In the genomic region with DNA sequence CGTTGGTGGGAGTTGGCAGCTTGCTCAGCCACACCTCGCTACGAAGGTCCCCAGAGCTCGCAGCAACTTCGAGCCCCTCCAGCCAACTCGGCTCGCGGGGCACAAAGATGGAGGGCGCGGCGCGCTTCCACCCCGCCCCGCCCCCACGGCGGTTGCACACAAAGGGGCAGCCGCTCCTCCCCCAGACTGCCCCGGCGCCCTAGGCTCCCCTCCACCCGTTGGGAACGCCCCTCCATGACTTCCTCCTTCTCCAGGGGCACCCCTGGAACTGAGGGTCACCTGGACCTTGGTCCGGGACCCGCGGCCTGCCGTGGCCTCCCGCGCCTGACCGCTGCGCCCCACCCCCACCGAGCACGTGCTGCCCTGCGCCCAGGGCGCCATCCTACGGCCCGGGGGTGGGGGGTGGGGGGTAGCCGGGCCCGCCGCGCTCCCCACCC, we compare ENCODE assay signal across 8 mouse cellular contexts. TPM values are rescaled to one million over a fixed set of nuclear protein-coding genes. Genes with fewer than 3 reads are reported as not detected.
DNase-seq lines count a peak whose midpoint lies in the region; ATAC-seq and TF ChIP-seq lines count a peak whose summit lies in the region.

No protein-coding gene starts in this region.

- peak; percentile 10; the same call in 1 of the 2 replicates for ATAC-seq in forebrain, embryonic 12.5 days (ENCODE audit: low FRiP score)
- ATAC-seq in kidney, embryonic 16.5 days (ENCODE audit: low FRiP score, low TSS enrichment), result peak; percentile 37

- no peak overlapping the region for H3K27ac ChIP-seq in layer of hippocampus, adult 2 months
- peak overlapping the region; percentile 98 for H3K27ac ChIP-seq in forebrain, embryonic 12.5 days
- peak overlapping the region; percentile 96 for H3K27ac ChIP-seq in kidney, embryonic 16.5 days (ENCODE audit: low read length)

- peak overlapping the region; percentile 89 for H3K4me2 ChIP-seq in forebrain, embryonic 12.5 days
- peak overlapping the region; percentile 92 for H3K4me2 ChIP-seq in kidney, embryonic 16.5 days (replicated peaks; ENCODE audit: low read depth, low read length)

- peak overlapping the region; percentile 96 for H3K9ac ChIP-seq in forebrain, embryonic 12.5 days
- peak overlapping the region; percentile 92 for H3K9ac ChIP-seq in kidney, embryonic 16.5 days (replicated peaks; ENCODE audit: low read length)

- H3K9me3 ChIP-seq in forebrain, embryonic 12.5 days, result no peaks in the 10 kb centered on the region
- H3K9me3 ChIP-seq in kidney, embryonic 16.5 days (ENCODE audit: low read length), result no peaks in the 10 kb centered on the region

- peaks cover 45% of the 10 kb centered on the region for H3K4me1 ChIP-seq in forebrain, embryonic 12.5 days
- H3K4me1 ChIP-seq in kidney, embryonic 16.5 days (ENCODE audit: insufficient read depth, low read length), result peaks cover 47% of the 10 kb centered on the region

- DNase-seq in layer of hippocampus, adult 2 months (ENCODE audit: low spot score in 2 of 2), result no peak
- no peak for DNase-seq in layer of hippocampus, adult 11-12 months (ENCODE audit: low spot score)
- peak; percentile 78 to 82 for DNase-seq in lung, postnatal 4 days
- DNase-seq in spleen, adult 18-20 months, result peak; percentile 45 to 54
- no peak for DNase-seq in frontal cortex, postnatal 25 days (ENCODE audit: low spot score in 2 of 2)
- DNase-seq in cerebellum, postnatal 36 days, result no peak

- peaks cover 4% of the 10 kb centered on the region for H3K27me3 ChIP-seq in forebrain, embryonic 12.5 days
- no peaks in the 10 kb centered on the region for H3K27me3 ChIP-seq in kidney, embryonic 16.5 days (ENCODE audit: insufficient read depth, low read length)

- H3K4me3 ChIP-seq in layer of hippocampus, adult 2 months, result peak overlapping the region; percentile 93; the same call in 1 of the 2 replicates
- peak overlapping the region; percentile 72 for H3K4me3 ChIP-seq in forebrain, embryonic 12.5 days (replicated peaks)
- peak overlapping the region; percentile 80 for H3K4me3 ChIP-seq in kidney, embryonic 16.5 days (ENCODE audit: low read length)

- 1% methylated on average over 20 of the region's 39 CpGs for WGBS in forebrain, embryonic 12.5 days
- WGBS in kidney, embryonic 16.5 days, result 2% methylated on average over 30 of the region's 39 CpGs

- no peak for TF ChIP-seq CTCF in layer of hippocampus, adult 2 months (conservative IDR thresholded peaks at IDR 0.05)

- H3K36me3 ChIP-seq in forebrain, embryonic 12.5 days (replicated peaks), result no peaks in the 10 kb centered on the region
- no peaks in the 10 kb centered on the region for H3K36me3 ChIP-seq in kidney, embryonic 16.5 days (ENCODE audit: insufficient read depth, low read length)

RNA-seq across cellular contexts. Expression of a gene that starts 1.2 kb away (rescaled TPM):
- 10 to 100 TPM; 30.5 to 38.2 TPM for total RNA-seq in layer of hippocampus, adult 2 months (2021)
- polyA plus RNA-seq in forebrain, embryonic 12.5 days (2016; fragmentation: Nextera tagmentation; extraction: Ambion mirVana), result 214 and 228 TPM in 2 replicates
- 257 and 279 TPM in 2 replicates for polyA plus RNA-seq in kidney, embryonic 16.5 days (2015; fragmentation: Nextera tagmentation; extraction: Ambion mirVana)

RNA-seq across cellular contexts. Expression of a gene that starts 10.5 kb away (rescaled TPM):
- total RNA-seq in layer of hippocampus, adult 2 months (2021), result 10 to 100 TPM; 61.6 to 66.1 TPM
- 14.0 and 16.6 TPM in 2 replicates for polyA plus RNA-seq in forebrain, embryonic 12.5 days (2016; fragmentation: Nextera tagmentation; extraction: Ambion mirVana)
- polyA plus RNA-seq in kidney, embryonic 16.5 days (2015; fragmentation: Nextera tagmentation; extraction: Ambion mirVana), result 20.2 and 23.4 TPM in 2 replicates

RNA-seq across cellular contexts. Expression of a gene that starts 33.9 kb away (rescaled TPM):
- 1 to 10 TPM; 7.9 to 9.6 TPM for total RNA-seq in layer of hippocampus, adult 2 months (2021)
- 2.4 TPM in 2 replicates for polyA plus RNA-seq in forebrain, embryonic 12.5 days (2016; fragmentation: Nextera tagmentation; extraction: Ambion mirVana)
- polyA plus RNA-seq in kidney, embryonic 16.5 days (2015; fragmentation: Nextera tagmentation; extraction: Ambion mirVana), result 0.91 and 1.2 TPM in 2 replicates

Comparison
In these comparisons a context has a peak if more than half of its experiments do, and no peak if none do; other contexts are left out.
1. DNase-seq: peak in lung, postnatal 4 days (2 of 2) and spleen, adult 18-20 months (2 of 2); none in layer of hippocampus, adult 2 months (0 of 2), layer of hippocampus, adult 11-12 months (single experiment), frontal cortex, postnatal 25 days (0 of 2) and cerebellum, postnatal 36 days (0 of 2).
2. Peak in every context shown above with its lines, with median percentiles within 50 percentile points of each other: H3K4me3 ChIP-seq.